Mouse (Mus musculus) ES-Bruce4 (cell line): ENCODE data around the gene Cd300ld.

Experiments used
- CTCF ChIP-seq: IDR thresholded peaks from one replicate; pipeline ENCODE4 v1.8.1; 2011; ENCODE audit warnings: low read depth, low read length
- EP300 ChIP-seq: IDR thresholded peaks from 2 replicates; pipeline ENCODE4 v1.6.1; 2011; ENCODE audit warnings: low read depth, low read length; ENCODE audit not compliant: insufficient read depth
- POLR2A ChIP-seq: IDR thresholded peaks from one replicate; pipeline ENCODE4 v1.8.1; 2011; ENCODE audit warnings: low read length; ENCODE audit not compliant: insufficient read depth

- TF ChIP-seq POLR2A (no peak), CTCF (no peak), EP300 (no peak)
Observed at GRCm38 (mm10) chr11:114934144-114934543, 55.6 kb downstream of the Cd300ld start, which contains the start of gene Cd300lb.
